Mouse (Mus musculus): Measurements from ENCODE around the gene Gm27029. TPM values are rescaled to one million over a fixed set of nuclear protein-coding genes. Genes with fewer than 3 reads are reported as not detected.
"Not testable (repeated sequence)": the region's sequence is repeated elsewhere in the genome, so short reads cannot be mapped to it uniquely, and the experiment has no call there.

Gm27029 gene
- polyA plus RNA-seq, 1 experiment from 2014 or later, result 9.2 TPM

DNA sequence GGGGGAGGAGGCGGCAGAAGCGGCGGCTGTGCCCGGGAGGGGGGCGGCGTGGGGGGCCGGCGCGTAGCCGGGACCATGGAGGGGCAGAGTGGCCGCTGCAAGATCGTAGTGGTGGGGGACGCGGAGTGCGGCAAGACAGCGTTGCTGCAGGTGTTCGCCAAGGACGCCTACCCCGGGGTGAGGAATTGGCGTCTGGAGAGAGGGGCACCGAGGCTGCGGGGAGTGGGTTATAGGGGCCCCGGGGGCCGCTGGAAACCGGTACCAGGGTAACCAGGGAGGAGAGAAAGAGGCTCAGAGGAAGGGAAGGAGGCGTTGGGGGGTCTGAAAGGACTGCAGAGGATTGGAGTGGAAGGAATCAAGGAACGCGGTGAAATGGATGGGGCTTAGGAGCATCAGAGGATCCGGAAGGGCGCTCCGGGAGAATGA lies 43.7 kb upstream of the Gm27029 start:
- peak overlapping the region; percentile 66 for H3K4me3 ChIP-seq (ENCODE audit: low read depth, low read length)
- 0 out of 2 replicates have a peak, but pooled peaks cover 2% of the 10 kb centered on the region for H3K36me3 ChIP-seq (ENCODE audit: control insufficient read depth, insufficient read depth, low read length)
- peaks cover 40% of the 10 kb centered on the region for H3K4me1 ChIP-seq (replicated peaks; ENCODE audit: control insufficient read depth, insufficient read depth, low read length)
- under 1% methylated on average over 29 of the region's 31 CpGs for WGBS
- no peaks in the 10 kb centered on the region for H3K9me3 ChIP-seq (ENCODE audit: control insufficient read depth, low read length)
- H3K27ac ChIP-seq (ENCODE audit: low read depth, low read length), result no peak overlapping the region
- H3K4me2 ChIP-seq, result peak overlapping the region; percentile 100
- H3K9ac ChIP-seq (ENCODE audit: low read depth, low read length), result peak overlapping the region; percentile 65
- H3K27me3 ChIP-seq (replicated peaks; ENCODE audit: control insufficient read depth, insufficient read depth, low read length), result 0 out of 2 replicates have a peak, but pooled peaks cover 2% of the 10 kb centered on the region
- ATAC-seq (replicated peaks; ENCODE audit: low FRiP score), result peak; percentile 6
- no peak for DNase-seq (ENCODE audit: low spot score)

DNA sequence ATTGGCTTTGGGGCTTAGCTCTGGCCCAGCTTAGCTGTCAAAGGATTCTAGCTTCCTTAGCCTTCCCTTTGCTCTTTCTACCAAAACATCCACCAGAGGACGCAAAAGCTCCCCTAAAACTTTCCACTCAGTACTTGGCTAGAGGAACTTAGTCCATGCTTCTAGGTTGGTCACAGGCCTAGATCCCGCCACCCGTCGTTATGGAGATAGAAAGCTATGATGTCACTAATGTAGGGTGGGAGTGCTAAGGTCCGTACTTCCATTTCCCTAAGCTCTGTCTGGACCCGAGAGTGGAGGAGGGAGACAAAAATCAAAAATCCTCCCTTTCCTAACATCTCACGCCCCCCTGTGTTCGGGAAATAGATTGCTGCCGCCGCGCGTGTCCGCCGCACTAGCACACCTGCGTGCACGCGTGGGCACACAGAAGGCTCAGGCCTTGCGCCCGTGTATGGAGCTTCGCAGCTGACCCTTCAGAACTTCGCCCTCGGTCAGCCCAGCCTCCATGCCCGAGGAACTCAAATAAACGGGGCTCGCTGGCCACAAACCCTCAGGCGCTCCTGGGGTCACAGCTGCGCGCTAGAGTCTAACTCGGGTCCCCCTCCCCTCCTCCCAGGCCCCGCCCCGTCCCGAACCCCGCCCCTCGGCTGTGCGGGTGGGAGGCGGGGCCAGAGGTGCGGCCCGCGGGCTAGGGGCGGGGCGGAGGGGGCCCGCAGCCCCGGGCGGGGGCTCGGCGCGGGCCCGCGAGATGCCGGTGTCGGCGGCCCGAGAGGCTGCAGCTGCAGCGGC lies 43.1 kb upstream of the Gm27029 start:
- peak; percentile 75 for DNase-seq (ENCODE audit: low spot score)
- Histone ChIP-seq H3K4me3 (ENCODE audit: low read depth, low read length) (peak overlapping the region; percentile 66), H3K27me3 (replicated peaks; ENCODE audit: control insufficient read depth, insufficient read depth, low read length) (no peaks in the 10 kb centered on the region), H3K36me3 (ENCODE audit: control insufficient read depth, insufficient read depth, low read length) (0 out of 2 replicates have a peak, but pooled peaks cover 2% of the 10 kb centered on the region), H3K4me2 (peak overlapping the region; percentile 100), H3K9ac (ENCODE audit: low read depth, low read length) (peak overlapping the region; percentile 65), H3K4me1 (replicated peaks; ENCODE audit: control insufficient read depth, insufficient read depth, low read length) (peaks cover 47% of the 10 kb centered on the region), H3K9me3 (ENCODE audit: control insufficient read depth, low read length) (no peaks in the 10 kb centered on the region), H3K27ac (ENCODE audit: low read depth, low read length) (no peak overlapping the region)
- WGBS, result 1% methylated on average over 51 of the region's 54 CpGs
- peak; percentile 77 for ATAC-seq (replicated peaks; ENCODE audit: low FRiP score)

DNA sequence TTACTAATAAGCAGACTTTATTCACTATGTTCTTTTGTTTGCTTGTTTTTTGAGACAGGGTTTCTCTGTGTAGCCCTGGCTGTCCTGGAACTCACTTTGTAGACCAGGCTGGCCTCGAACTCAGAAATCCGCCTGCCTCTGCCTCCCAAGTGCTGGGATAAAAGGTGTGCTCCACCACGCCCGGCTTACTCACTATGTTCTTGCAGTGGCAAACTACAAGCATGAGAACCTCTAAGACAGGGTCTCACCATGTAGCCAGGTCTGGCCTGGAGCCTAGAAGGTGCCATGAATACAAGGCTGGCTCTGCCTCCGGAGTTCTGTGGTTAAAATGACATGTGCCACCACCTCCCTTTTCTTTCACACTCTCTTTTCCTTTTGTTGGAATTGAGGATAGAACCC lies 42.0 kb upstream of the Gm27029 start:
- peak overlapping the region; percentile 100 for H3K4me2 ChIP-seq
- H3K27ac ChIP-seq (ENCODE audit: low read depth, low read length); H3K9me3 ChIP-seq (ENCODE audit: control insufficient read depth, low read length); H3K27me3 ChIP-seq (replicated peaks; ENCODE audit: control insufficient read depth, insufficient read depth, low read length); ATAC-seq (replicated peaks; ENCODE audit: low FRiP score); H3K9ac ChIP-seq (ENCODE audit: low read depth, low read length); DNase-seq (ENCODE audit: low spot score); H3K36me3 ChIP-seq (ENCODE audit: control insufficient read depth, insufficient read depth, low read length): not testable (repeated sequence)
- H3K4me3 ChIP-seq (ENCODE audit: low read depth, low read length), result peak overlapping the region; percentile 81
- 57% methylated on average over 5 of the region's 5 CpGs for WGBS
- H3K4me1 ChIP-seq (replicated peaks; ENCODE audit: control insufficient read depth, insufficient read depth, low read length), result peaks cover 51% of the 10 kb centered on the region

DNA sequence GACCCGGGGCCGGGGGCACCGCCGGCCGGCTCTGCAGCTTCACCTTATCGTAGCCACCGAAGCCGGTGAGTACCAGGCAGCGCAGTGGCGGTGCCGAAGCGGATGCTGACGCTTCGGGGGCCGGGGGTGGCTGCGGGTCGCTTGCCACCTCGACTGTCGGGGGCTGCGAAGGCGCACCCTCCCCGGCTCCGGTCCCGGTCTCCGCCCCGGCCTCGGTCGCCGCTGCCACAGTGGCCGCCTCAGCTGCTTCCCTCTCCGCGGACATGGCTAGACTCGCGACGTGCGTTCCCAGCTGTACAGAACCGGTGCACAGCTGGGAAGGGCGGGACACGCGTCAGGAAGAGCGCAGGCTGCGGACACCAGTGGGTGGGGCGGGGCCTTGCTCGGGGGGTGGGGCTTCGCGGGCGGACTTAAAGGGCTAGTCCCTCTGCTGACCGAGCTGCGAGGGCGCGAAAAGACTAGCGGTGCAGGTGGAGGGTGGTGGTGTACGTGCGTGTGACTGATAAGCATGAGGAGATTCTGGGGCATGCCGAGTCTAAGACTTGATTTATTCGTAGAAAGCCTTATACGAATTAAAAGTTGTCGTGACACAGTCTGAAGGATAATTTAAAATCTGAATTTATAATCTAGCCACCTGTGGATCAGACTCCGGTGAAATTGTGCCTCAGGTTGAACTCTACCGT lies 41.4 kb upstream of the Gm27029 start, which contains the start of gene Vat1:
Vat1 (minus strand) TSS at position 362 of the 683 bp plus-strand sequence.
- H3K4me2 ChIP-seq, result peak within 1 kb of the TSS; percentile 100
- peak; percentile 60 for ATAC-seq (replicated peaks; ENCODE audit: low FRiP score)
- H3K4me1 ChIP-seq (replicated peaks; ENCODE audit: control insufficient read depth, insufficient read depth, low read length), result peaks cover 51% of the 10 kb centered on the region
- no peaks in the 10 kb centered on the region for H3K27me3 ChIP-seq (replicated peaks; ENCODE audit: control insufficient read depth, insufficient read depth, low read length)
- peak within 1 kb of the TSS; percentile 81 for H3K4me3 ChIP-seq (ENCODE audit: low read depth, low read length)
- H3K9ac ChIP-seq (ENCODE audit: low read depth, low read length), result peak within 1 kb of the TSS; percentile 66
- H3K36me3 ChIP-seq (ENCODE audit: control insufficient read depth, insufficient read depth, low read length), result 0 out of 2 replicates have a peak, but pooled peaks cover 2% of the 10 kb centered on the region
- peak; percentile 75 for DNase-seq (ENCODE audit: low spot score)
- H3K27ac ChIP-seq (ENCODE audit: low read depth, low read length), result peak within 1 kb of the TSS; percentile 55
- WGBS, result 1% methylated on average over 60 of the region's 60 CpGs
- no peaks in the 10 kb centered on the region for H3K9me3 ChIP-seq (ENCODE audit: control insufficient read depth, low read length)

DNA sequence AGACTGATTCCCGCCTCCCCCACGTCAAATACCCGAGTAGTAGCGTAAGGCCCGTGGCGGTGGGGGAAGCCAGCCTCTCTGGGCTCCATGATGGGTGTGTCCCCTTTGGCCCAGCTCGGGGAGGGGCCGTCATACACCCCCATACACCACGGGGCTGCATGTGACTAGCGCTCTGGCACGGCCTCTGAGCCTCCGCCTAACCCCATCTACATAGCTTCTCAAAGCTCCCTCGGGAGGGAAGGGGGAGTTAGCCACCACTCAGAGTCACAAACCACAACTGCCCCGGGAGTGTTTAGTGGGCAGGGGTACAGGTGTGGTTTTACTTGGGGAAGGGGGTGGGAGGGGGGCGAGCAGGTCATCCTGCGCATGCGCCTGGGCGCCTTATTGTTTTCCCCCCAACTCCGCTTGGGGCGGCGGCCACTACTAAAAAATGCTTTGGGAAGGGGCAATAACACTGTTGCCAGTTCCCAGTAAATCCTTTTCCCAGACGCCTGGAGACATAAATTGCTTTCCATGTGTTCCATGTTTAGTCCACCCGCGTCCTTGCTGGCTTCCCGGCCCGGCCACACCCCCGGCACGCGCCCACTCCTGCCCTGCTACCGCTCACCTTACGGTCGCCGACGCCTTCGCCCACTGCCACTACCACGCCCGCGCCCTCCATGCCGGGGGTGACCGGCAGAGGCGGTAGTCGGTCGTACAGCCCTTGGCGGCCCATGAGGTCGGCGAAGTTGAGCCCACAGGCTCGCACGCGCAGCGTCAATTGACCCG lies 40.7 kb upstream of the Gm27029 start:
- DNase-seq (ENCODE audit: low spot score), result peak; percentile 72
- ATAC-seq (replicated peaks; ENCODE audit: low FRiP score), result peak; percentile 19; the same call in 1 of the 2 replicates
- Histone ChIP-seq H3K27ac (ENCODE audit: low read depth, low read length) (peak overlapping the region; percentile 55), H3K4me1 (replicated peaks; ENCODE audit: control insufficient read depth, insufficient read depth, low read length) (peaks cover 51% of the 10 kb centered on the region), H3K4me2 (peak overlapping the region; percentile 100), H3K9ac (ENCODE audit: low read depth, low read length) (peak overlapping the region; percentile 66), H3K27me3 (replicated peaks; ENCODE audit: control insufficient read depth, insufficient read depth, low read length) (no peaks in the 10 kb centered on the region), H3K9me3 (ENCODE audit: control insufficient read depth, low read length) (no peaks in the 10 kb centered on the region), H3K4me3 (ENCODE audit: low read depth, low read length) (peak overlapping the region; percentile 81), H3K36me3 (ENCODE audit: control insufficient read depth, insufficient read depth, low read length) (peaks cover 5% of the 10 kb centered on the region; the same call in 1 of the 2 replicates)
- WGBS, result 2% methylated on average over 51 of the region's 51 CpGs

DNA sequence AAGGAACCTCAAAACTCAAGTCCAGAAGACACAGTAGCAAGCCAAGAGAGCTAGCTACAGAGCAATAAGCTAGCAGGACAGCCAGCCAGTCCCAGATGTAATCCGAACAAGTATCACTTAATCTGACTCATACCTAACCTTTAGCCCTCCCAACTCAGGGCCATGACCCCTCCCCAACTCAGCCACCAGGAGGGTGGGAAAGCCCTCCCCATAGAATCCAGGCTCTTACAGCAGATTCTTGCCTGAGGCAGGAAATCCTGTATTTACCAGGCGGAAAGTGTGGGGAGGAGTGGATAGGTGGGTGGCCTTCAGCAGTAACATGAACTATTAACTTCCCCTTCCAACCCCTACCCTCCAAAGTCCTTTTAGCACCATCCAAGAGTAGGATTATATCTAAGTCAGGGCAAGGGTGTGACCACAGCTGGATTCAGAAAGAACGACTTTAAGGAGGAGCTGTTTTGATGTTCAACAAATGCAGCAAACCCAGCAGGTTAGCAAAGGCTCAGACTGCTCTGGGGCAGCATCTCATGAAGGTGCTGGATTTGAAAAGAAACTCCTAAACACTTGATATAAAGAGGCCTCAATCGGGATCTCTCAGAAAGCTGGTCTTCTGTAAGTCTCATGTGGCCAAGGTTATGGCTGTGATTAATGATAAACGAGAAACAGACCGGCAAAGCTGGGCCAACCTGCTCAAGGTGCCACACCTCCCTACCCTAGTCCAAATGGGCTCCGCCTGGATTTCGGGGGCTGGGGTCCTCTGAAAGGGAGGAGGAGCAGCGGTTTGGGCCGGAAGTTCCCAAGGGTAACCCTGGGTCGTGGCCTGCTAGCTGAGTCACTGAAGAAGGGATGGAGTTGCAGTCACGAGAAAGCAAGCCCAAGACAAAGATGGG lies 39.9 kb upstream of the Gm27029 start, which contains the start of gene Rnd2:
Rnd2 (plus strand) TSS at position 789 of the 890 bp plus-strand sequence.
- ATAC-seq (replicated peaks; ENCODE audit: low FRiP score), result no peak
- Histone ChIP-seq H3K4me2 (peak within 1 kb of the TSS; percentile 100), H3K27me3 (replicated peaks; ENCODE audit: control insufficient read depth, insufficient read depth, low read length) (no peaks in the 10 kb centered on the region), H3K9me3 (ENCODE audit: control insufficient read depth, low read length) (no peaks in the 10 kb centered on the region), H3K9ac (ENCODE audit: low read depth, low read length) (peak within 1 kb of the TSS; percentile 66), H3K27ac (ENCODE audit: low read depth, low read length) (peak within 1 kb of the TSS; percentile 55), H3K4me1 (replicated peaks; ENCODE audit: control insufficient read depth, insufficient read depth, low read length) (peaks cover 56% of the 10 kb centered on the region), H3K4me3 (ENCODE audit: low read depth, low read length) (peak within 1 kb of the TSS; percentile 81), H3K36me3 (ENCODE audit: control insufficient read depth, insufficient read depth, low read length) (peaks cover 8% of the 10 kb centered on the region; the same call in 1 of the 2 replicates)
- 9% methylated on average over 12 of the region's 12 CpGs for WGBS
- no peak for DNase-seq (ENCODE audit: low spot score)

GRCm38 (mm10) chr11:101462583-101463440 lies 38.2 kb upstream of the Gm27029 start:
- 30% methylated on average over 13 of the region's 13 CpGs for WGBS
- peak overlapping the region; percentile 13; the same call in 1 of the 2 replicates for H3K27ac ChIP-seq (ENCODE audit: low read depth, low read length)
- peaks cover 52% of the 10 kb centered on the region for H3K4me1 ChIP-seq (replicated peaks; ENCODE audit: control insufficient read depth, insufficient read depth, low read length)
- no peak overlapping the region for H3K9ac ChIP-seq (ENCODE audit: low read depth, low read length)
- no peaks in the 10 kb centered on the region for H3K9me3 ChIP-seq (ENCODE audit: control insufficient read depth, low read length)
- ATAC-seq (replicated peaks; ENCODE audit: low FRiP score), result 0 out of 2 replicates have a peak, but pooled peaks have one; percentile 23
- peaks cover 15% of the 10 kb centered on the region for H3K36me3 ChIP-seq (ENCODE audit: control insufficient read depth, insufficient read depth, low read length)
- H3K4me3 ChIP-seq (ENCODE audit: low read depth, low read length), result no peak overlapping the region
- no peak for DNase-seq (ENCODE audit: low spot score)
- no peaks in the 10 kb centered on the region for H3K27me3 ChIP-seq (replicated peaks; ENCODE audit: control insufficient read depth, insufficient read depth, low read length)
- H3K4me2 ChIP-seq, result peak overlapping the region; percentile 100

Measured in liver, embryonic 11.5 days (tissue).